Mouse (Mus musculus) adrenal gland, adult (tissue): ENCODE data around the gene Uqcr11.

Experiments used
- DNase-seq, 2 experiments: peaks; one replicate each; pipeline ENCODE4 v3.0.0; 2022 to 2023; ENCODE audit warnings: low spot score in 1 of 2; ENCODE audit not compliant: inconsistent age in 2 of 2

The Uqcr11 gene

GRCm38 (mm10) chr10:80399973-80400703 lies 6.5 kb downstream of the Uqcr11 start:
- DNase-seq = no peak

GRCm38 (mm10) chr10:80399191-80399972 lies 7.2 kb downstream of the Uqcr11 start, which contains the start of gene Mbd3:
Mbd3 (minus strand) TSS chr10:80399550.
- DNase-seq = peak; percentile 100

- peak; percentile 99 for DNase-seq
These were observed 7.9 kb downstream of the Uqcr11 start for GRCm38 (mm10) chr10:80398719-80399190.

GRCm38 (mm10) chr10:80398174-80398535 lies 8.5 kb downstream of the Uqcr11 start:
- no peak for DNase-seq

GRCm38 (mm10) chr10:80397524-80398173 lies 9.0 kb downstream of the Uqcr11 start:
- peak in 1 of 2 experiments; percentile 65 for DNase-seq

- DNase-seq = no peak
These were observed 9.7 kb downstream of the Uqcr11 start for GRCm38 (mm10) chr10:80396822-80397523.

GRCm38 (mm10) chr10:80395025-80395627 lies 11.5 kb downstream of the Uqcr11 start:
- peak; percentile 31 to 43 for DNase-seq

GRCm38 (mm10) chr10:80392687-80393086 lies 13.9 kb downstream of the Uqcr11 start:
- no peak for DNase-seq

GRCm38 (mm10) chr10:80390697-80391096 lies 15.9 kb downstream of the Uqcr11 start:
- DNase-seq = no peak

- DNase-seq = peak in 1 of 2 experiments; percentile 68
These were observed 17.4 kb downstream of the Uqcr11 start for GRCm38 (mm10) chr10:80389185-80389708.

GRCm38 (mm10) chr10:80388731-80389130 lies 17.9 kb downstream of the Uqcr11 start:
- DNase-seq = peak; percentile 35 to 54

GRCm38 (mm10) chr10:80387522-80387959 lies 19.1 kb downstream of the Uqcr11 start, which contains the start of gene Mex3d:
Mex3d (minus strand) TSS chr10:80387659.
- peak; percentile 91 to 96 for DNase-seq

GRCm38 (mm10) chr10:80386735-80387471 lies 19.7 kb downstream of the Uqcr11 start:
- peak; percentile 57 to 70 for DNase-seq

- DNase-seq = peak; percentile 67 to 83
These were observed 20.6 kb downstream of the Uqcr11 start for GRCm38 (mm10) chr10:80385811-80386734.

- DNase-seq = peak; percentile 55 to 73
These were observed 21.3 kb downstream of the Uqcr11 start for GRCm38 (mm10) chr10:80385310-80385709.

GRCm38 (mm10) chr10:80384709-80385108 lies 21.9 kb downstream of the Uqcr11 start:
- peak; percentile 25 to 57 for DNase-seq

- DNase-seq = peak; percentile 45 to 62
These were observed 22.5 kb downstream of the Uqcr11 start for GRCm38 (mm10) chr10:80384115-80384639.

GRCm38 (mm10) chr10:80383431-80383830 lies 23.2 kb downstream of the Uqcr11 start:
- peak; percentile 59 to 73 for DNase-seq
